Mouse (Mus musculus): Measurements from ENCODE around the gene Msh6. TPM values are rescaled to one million over a fixed set of nuclear protein-coding genes. Genes with fewer than 3 reads are reported as not detected.

The Msh6 gene
- total and polyA plus RNA-seq, 3 experiments: 126 to 167 (median 144) TPM

- TF ChIP-seq ZNF384 (IDR thresholded peaks at IDR 0.05; ENCODE audit: low read depth, low read length): no peak
Observed at GRCm38 (mm10) chr17:88025227-88025626, 50.4 kb downstream of the Msh6 start (continued).

- no peak for DNase-seq (ENCODE audit: low read depth, low spot score)
- Histone ChIP-seq H3K4me3 (ENCODE audit: control insufficient read depth in 1 of 2, insufficient read depth in 1 of 2, low read depth in 2 of 2, low read length in 2 of 2) (no peak overlapping the region), H3K36me3 (ENCODE audit: control insufficient read depth in 1 of 2, insufficient read depth in 2 of 2, low read length in 2 of 2) (peaks cover 0 to 33% of the 10 kb centered on the region in 2 experiments; a peak in 2 of 4 replicates), H3K4me1 (ENCODE audit: control insufficient read depth in 1 of 2, insufficient read depth in 2 of 2, low read length in 2 of 2) (peaks cover 21 to 27% of the 10 kb centered on the region in 2 experiments), H3K9me3 (replicated peaks; ENCODE audit: insufficient read depth, low read length) (no peaks in the 10 kb centered on the region), H3K27me3 (ENCODE audit: control insufficient read depth in 1 of 2, insufficient read depth in 2 of 2, low read length in 2 of 2) (no peaks in the 10 kb centered on the region), H3K79me2 (ENCODE audit: control insufficient read depth, insufficient read depth, low read length, poor library complexity) (peaks cover 50% of the 10 kb centered on the region), H3K9ac (ENCODE audit: control insufficient read depth, low read depth, low read length, poor library complexity, severe bottlenecking) (no peak overlapping the region), H3K27ac (ENCODE audit: control insufficient read depth, low read depth, low read length) (no peak overlapping the region)
- TF ChIP-seq ZNF384 (IDR thresholded peaks at IDR 0.05; ENCODE audit: low read depth, low read length) (no peak), POLR2AphosphoS2 (IDR thresholded peaks at IDR 0.05; ENCODE audit: low read length) (no peak), EP300 (IDR thresholded peaks at IDR 0.05; ENCODE audit: low read depth in 1 of 2, low read length in 2 of 2) (no peak), SIN3A (IDR thresholded peaks at IDR 0.05; ENCODE audit: low read length) (no peak), RAD21 (IDR thresholded peaks at IDR 0.05; ENCODE audit: low read depth, low read length) (no peak), MYC (IDR thresholded peaks at IDR 0.05; ENCODE audit: low read depth, low read length) (no peak), MAX (IDR thresholded peaks at IDR 0.05; ENCODE audit: low read length) (no peak), TCF12 (IDR thresholded peaks at IDR 0.05; ENCODE audit: low read depth, low read length) (no peak), NELFE (IDR thresholded peaks at IDR 0.05; ENCODE audit: low read depth, low read length) (no peak), MXI1 (IDR thresholded peaks at IDR 0.05; ENCODE audit: low read depth, low read length) (no peak), GATA1 (IDR thresholded peaks at IDR 0.05; ENCODE audit: low read depth, low read length) (no peak), MEF2A (IDR thresholded peaks at IDR 0.05; ENCODE audit: extremely low read depth, insufficient replicate concordance, low read depth, low read length, poor library complexity, severe bottlenecking) (no peak), UBTF (IDR thresholded peaks at IDR 0.05; ENCODE audit: borderline replicate concordance, insufficient read depth, low read depth, low read length) (no peak)
Observed at GRCm38 (mm10) chr17:88029194-88029970, 54.5 kb downstream of the Msh6 start.

GRCm38 (mm10) chr17:88031755-88032154 lies 56.9 kb downstream of the Msh6 start:
- H3K4me1 ChIP-seq (ENCODE audit: control insufficient read depth in 1 of 2, insufficient read depth in 2 of 2, low read length in 2 of 2): peaks cover 31 to 32% of the 10 kb centered on the region in 2 experiments
- peaks cover 46% of the 10 kb centered on the region for H3K79me2 ChIP-seq (ENCODE audit: control insufficient read depth, insufficient read depth, low read length, poor library complexity)
- H3K4me3 ChIP-seq (ENCODE audit: control insufficient read depth in 1 of 2, insufficient read depth in 1 of 2, low read depth in 2 of 2, low read length in 2 of 2): no peak overlapping the region
- TF ChIP-seq TBP (IDR thresholded peaks at IDR 0.05; ENCODE audit: low read depth, low read length): 0 out of 2 replicates have a peak, but pooled peaks have one; percentile 22
- TF ChIP-seq TAL1 (IDR thresholded peaks at IDR 0.05; ENCODE audit: low read length): peak; percentile 76
- 0 out of 2 replicates have a peak, but pooled peaks have one; percentile 32 for TF ChIP-seq MAX (IDR thresholded peaks at IDR 0.05; ENCODE audit: low read length)
- TF ChIP-seq SMC3 (IDR thresholded peaks at IDR 0.05; ENCODE audit: low read depth, low read length): no peak
- TF ChIP-seq GATA1 (IDR thresholded peaks at IDR 0.05; ENCODE audit: low read depth, low read length): peak; percentile 87
- peak; percentile 50; the same call in 1 of the 2 replicates for TF ChIP-seq ETS1 (IDR thresholded peaks at IDR 0.05; ENCODE audit: low read depth, low read length)
- 0 out of 2 replicates have a peak, but pooled peaks have one; percentile 25 for TF ChIP-seq MYC (IDR thresholded peaks at IDR 0.05; ENCODE audit: low read depth, low read length)
- peak; percentile 37 for TF ChIP-seq SIN3A (IDR thresholded peaks at IDR 0.05; ENCODE audit: low read length)
- TF ChIP-seq TCF12 (IDR thresholded peaks at IDR 0.05; ENCODE audit: low read depth, low read length): peak; percentile 57
- no peak for TF ChIP-seq UBTF (IDR thresholded peaks at IDR 0.05; ENCODE audit: borderline replicate concordance, insufficient read depth, low read depth, low read length)
- no peak for TF ChIP-seq NELFE (IDR thresholded peaks at IDR 0.05; ENCODE audit: low read depth, low read length)
- TF ChIP-seq EP300 (IDR thresholded peaks at IDR 0.05; ENCODE audit: low read depth in 1 of 2, low read length in 2 of 2): peak; percentile 64
- TF ChIP-seq USF2 (IDR thresholded peaks at IDR 0.05; ENCODE audit: borderline replicate concordance in 1 of 2, insufficient read depth in 1 of 2, low read depth in 1 of 2, low read length in 2 of 2): no peak
- peak; percentile 53 for TF ChIP-seq RCOR1 (IDR thresholded peaks at IDR 0.05; ENCODE audit: low read depth, low read length)
- no peak for TF ChIP-seq USF1 (IDR thresholded peaks at IDR 0.05; ENCODE audit: low read depth, low read length)
- H3K27ac ChIP-seq (ENCODE audit: control insufficient read depth, low read depth, low read length): 0 out of 2 replicates have a peak overlapping the region, but pooled peaks have one; percentile 31
- no peaks in the 10 kb centered on the region for H3K9me3 ChIP-seq (replicated peaks; ENCODE audit: insufficient read depth, low read length)
- H3K27me3 ChIP-seq (ENCODE audit: control insufficient read depth in 1 of 2, insufficient read depth in 2 of 2, low read length in 2 of 2): no peaks in the 10 kb centered on the region
- peak; percentile 73 for DNase-seq (ENCODE audit: low read depth, low spot score)
- H3K9ac ChIP-seq (ENCODE audit: control insufficient read depth, low read depth, low read length, poor library complexity, severe bottlenecking): no peak overlapping the region
- peaks cover 0 to 45% of the 10 kb centered on the region in 2 experiments; a peak in 2 of 4 replicates for H3K36me3 ChIP-seq (ENCODE audit: control insufficient read depth in 1 of 2, insufficient read depth in 2 of 2, low read length in 2 of 2)

All from MEL (cell line).